Mouse (Mus musculus) lung, adult 2 months (tissue): ENCODE results near the gene Eif5a.

Experiments used
- CTCF ChIP-seq: fragments of 200-500 bp; IDR thresholded peaks from 2 replicates; pipeline ENCODE4 v1.5.1; 2011; ENCODE audit warnings: mild to moderate bottlenecking, low read length, control low read depth; ENCODE audit not compliant: insufficient read depth
- POLR2A ChIP-seq: fragments of 200-500 bp; IDR thresholded peaks from 2 replicates; pipeline ENCODE4 v1.6.1; 2011; ENCODE audit warnings: low read depth, mild to moderate bottlenecking, control low read depth, low read length, borderline replicate concordance; ENCODE audit errors: extremely low read depth

- no peak for TF ChIP-seq POLR2A
- TF ChIP-seq CTCF: no peak
Observed at GRCm38 (mm10) chr11:69884240-69884639, 37.5 kb downstream of the Eif5a start.
